Mouse (Mus musculus) c-Kit-negative CD71-positive TER-119-positive erythroid progenitor cells, embryonic 14.5 days (primary cell): ENCODE results near the gene Itgb3bp.

ENCODE experiments used
- DNase-seq: peaks from one replicate; pipeline ENCODE4 v3.0.0-alpha.2; 2013; ENCODE audit warnings: low read depth, low spot score

Gene Itgb3bp

GRCm38 (mm10) chr4:99929613-99930517 lies at the start of gene Itgb3bp:
Gene Itgb3bp, minus strand, starts transcription at chr4:99929813.
- no peak for DNase-seq

- DNase-seq = no peak
Observed at GRCm38 (mm10) chr4:99979326-99979725, 49.7 kb upstream of the Itgb3bp start.

GRCm38 (mm10) chr4:99974375-99974774 lies 44.8 kb upstream of the Itgb3bp start:
- DNase-seq = no peak

GRCm38 (mm10) chr4:99973931-99974330 lies 44.3 kb upstream of the Itgb3bp start:
- DNase-seq = no peak

- no peak for DNase-seq
Observed at GRCm38 (mm10) chr4:99972886-99973285, 43.3 kb upstream of the Itgb3bp start.

- DNase-seq = no peak
Observed at GRCm38 (mm10) chr4:99970097-99970496, 40.5 kb upstream of the Itgb3bp start.

- no peak for DNase-seq
Observed at GRCm38 (mm10) chr4:99969328-99969727, 39.7 kb upstream of the Itgb3bp start.

GRCm38 (mm10) chr4:99966555-99966954 lies 36.9 kb upstream of the Itgb3bp start:
- no peak for DNase-seq

GRCm38 (mm10) chr4:99959308-99959707 lies 29.7 kb upstream of the Itgb3bp start:
- no peak for DNase-seq

GRCm38 (mm10) chr4:99958084-99958815 lies 28.6 kb upstream of the Itgb3bp start:
- DNase-seq = no peak

GRCm38 (mm10) chr4:99957186-99957585 lies 27.6 kb upstream of the Itgb3bp start:
- no peak for DNase-seq

- DNase-seq = no peak
Observed at GRCm38 (mm10) chr4:99955396-99955795, 25.8 kb upstream of the Itgb3bp start.

- no peak for DNase-seq
Observed at GRCm38 (mm10) chr4:99953904-99954303, 24.3 kb upstream of the Itgb3bp start.

- DNase-seq = no peak
Observed at GRCm38 (mm10) chr4:99947896-99948295, 18.3 kb upstream of the Itgb3bp start.

GRCm38 (mm10) chr4:99947192-99947591 lies 17.6 kb upstream of the Itgb3bp start:
- DNase-seq = no peak

- no peak for DNase-seq
Observed at GRCm38 (mm10) chr4:99946516-99946915, 16.9 kb upstream of the Itgb3bp start.

GRCm38 (mm10) chr4:99945011-99945410 lies 15.4 kb upstream of the Itgb3bp start:
- no peak for DNase-seq

- no peak for DNase-seq
Observed at GRCm38 (mm10) chr4:99944606-99945005, 15.0 kb upstream of the Itgb3bp start.

- DNase-seq = no peak
Observed at GRCm38 (mm10) chr4:99941655-99942414, 12.2 kb upstream of the Itgb3bp start.

- no peak for DNase-seq
Observed at GRCm38 (mm10) chr4:99939711-99940505, 10.3 kb upstream of the Itgb3bp start.

GRCm38 (mm10) chr4:99936278-99936677 lies 6.7 kb upstream of the Itgb3bp start:
- no peak for DNase-seq
